ENCODE assay signal across 20 mouse cellular contexts in the genomic region with DNA sequence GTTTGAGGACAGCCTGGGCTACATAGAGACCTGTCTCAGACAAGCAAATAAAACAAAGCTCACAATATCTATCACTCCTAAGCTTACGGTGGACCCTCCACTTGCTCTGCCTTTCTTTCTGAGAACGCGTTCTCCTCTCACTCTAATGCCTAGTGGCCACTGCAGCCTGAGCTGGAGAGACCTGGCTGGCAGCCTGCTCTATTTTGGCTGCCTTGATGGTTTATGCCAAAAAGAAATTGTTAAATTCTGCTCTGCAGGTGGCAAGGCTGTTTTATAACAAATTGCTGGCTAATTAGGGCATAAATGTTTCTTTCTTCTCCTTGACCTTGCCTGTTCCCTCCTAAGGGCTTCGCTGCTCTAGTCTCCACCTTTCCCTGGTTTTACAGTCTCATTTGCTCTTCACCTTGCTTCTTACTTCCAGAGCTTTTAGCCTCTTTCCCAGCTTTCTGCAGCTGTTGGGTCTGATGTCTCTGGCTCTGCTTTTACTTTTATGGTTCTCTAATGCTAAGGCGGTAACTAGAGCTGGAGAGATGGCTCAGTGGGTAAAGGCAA.
DNase-seq lines count a peak whose midpoint lies in the region; ATAC-seq and TF ChIP-seq lines count a peak whose summit lies in the region.
"Had no signal": no experiment of that assay in that cellular context is flagged by ENCODE, and none has a peak within 500 bp of the region (broad histone marks: within the 10 kb centered on the region; RNA-seq: fewer than 3 reads in every experiment).

No protein-coding gene starts in this region.

- no peak overlapping the region for H3K4me3 ChIP-seq in layer of hippocampus, adult 2 months
- H3K4me3 ChIP-seq in cerebellum, adult 2 months (replicated peaks; ENCODE audit: insufficient read depth, low read depth, low read length) = no peak overlapping the region
- H3K4me3 ChIP-seq: forebrain, embryonic 10.5 days; heart, embryonic 10.5 days; intestine, embryonic 15.5 days; megakaryocyte, embryonic 14.5 days; stomach, embryonic 15.5 days had no signal

- peaks cover 49% of the 10 kb centered on the region for H3K4me1 ChIP-seq in cerebellum, adult 2 months (ENCODE audit: control insufficient read depth, insufficient read depth, low read length)
- H3K4me1 ChIP-seq: megakaryocyte, embryonic 14.5 days; stomach, embryonic 15.5 days had no signal

- TF ChIP-seq CTCF in layer of hippocampus, adult 2 months (conservative IDR thresholded peaks at IDR 0.05) = no peak
- no peak for TF ChIP-seq CTCF in cerebellum, adult 2 months (IDR thresholded peaks at IDR 0.05; ENCODE audit: borderline replicate concordance, insufficient read depth, low read depth, low read length)

- ATAC-seq in cerebellum, adult (ENCODE audit: insufficient number of reproducible peaks, low FRiP score, low TSS enrichment) = peak; percentile 60
- ATAC-seq: CD4-positive, CD25-positive, alpha-beta regulatory T cell, adult 4 months; intestine, embryonic 15.5 days had no signal

- 8% methylated on average over 5 of the region's 5 CpGs for whole genome bisulfite sequencing in cerebellum, adult 2 months

- DNase-seq in cerebellum, postnatal 4 days (ENCODE audit: low spot score in 2 of 2) = no peak
- DNase-seq in layer of hippocampus, adult 2 months (ENCODE audit: low spot score in 2 of 2) = no peak
- DNase-seq in layer of hippocampus, postnatal 10 days (ENCODE audit: low spot score in 2 of 2) = no peak
- DNase-seq in cerebellum, adult 2 months = peak; percentile 81 to 92
- peak; percentile 75 to 78 for DNase-seq in cerebellum, postnatal 36 days
- DNase-seq in kidney, adult 8-10 months = no peak
- DNase-seq in right cerebral cortex, postnatal 4 days = no peak
- DNase-seq: gastrocnemius, postnatal 14 days; lung, adult 18-20 months; lung, postnatal 14 days; midbrain, embryonic 14.5 days; right cerebral cortex, postnatal 14 days; thymus, adult 18-20 months had no signal

- H3K27ac ChIP-seq in layer of hippocampus, adult 2 months = peak overlapping the region; percentile 59
- H3K27ac ChIP-seq in cerebellum, adult 2 months (ENCODE audit: insufficient read depth, low read length) = peak overlapping the region; percentile 89
- H3K27ac ChIP-seq: forebrain, embryonic 10.5 days; heart, embryonic 10.5 days; intestine, embryonic 15.5 days; stomach, embryonic 15.5 days had no signal

- TF ChIP-seq POLR2A in cerebellum, adult 2 months (IDR thresholded peaks at IDR 0.05; ENCODE audit: borderline replicate concordance, insufficient read depth, low read length) = peak; percentile 36; the same call in 1 of the 2 replicates

- no peaks in the 10 kb centered on the region for H3K27me3 ChIP-seq in cerebellum, adult 2 months (ENCODE audit: control insufficient read depth, insufficient read depth, low read length)
- H3K27me3 ChIP-seq: intestine, embryonic 15.5 days; megakaryocyte, embryonic 14.5 days; stomach, embryonic 15.5 days had no signal

Comparison
In these comparisons a context has a peak if more than half of its experiments do, and no peak if none do; other contexts are left out.
1. DNase-seq: peak in cerebellum, adult 2 months (2 of 2) and cerebellum, postnatal 36 days (2 of 2); none in cerebellum, postnatal 4 days (0 of 2), layer of hippocampus, adult 2 months (0 of 2), layer of hippocampus, postnatal 10 days (0 of 2), kidney, adult 8-10 months (0 of 2) and right cerebral cortex, postnatal 4 days (single experiment).